Mouse (Mus musculus) E14TG2a.4 (cell line): ENCODE measurements at regions not wholly inside any gene's neighbourhood (a gene's known extent, or its start where the extent isn't known, plus 50 kb on each side); places are given as distances from the start of the nearest gene placed in this dataset.

Source experiments
- H3K27me3 ChIP-seq: 2 replicates; pipeline ENCODE4 v1.6.1; 2014; ENCODE audit warnings: low read length, control low read depth; ENCODE audit not compliant: insufficient read depth
- H3K36me3 ChIP-seq: 2 replicates; pipeline ENCODE4 v1.6.1; 2014; ENCODE audit warnings: low read length, control low read depth; ENCODE audit not compliant: insufficient read depth
- H3K4me1 ChIP-seq: replicated peaks from 2 replicates; pipeline ENCODE4 v1.6.1; 2014; ENCODE audit warnings: low read depth, low read length, control low read depth
- H3K4me3 ChIP-seq: replicated peaks from 2 replicates; pipeline ENCODE4 v1.5.1; 2014; ENCODE audit warnings: mild to moderate bottlenecking, low read length
- H3K9me3 ChIP-seq: 2 replicates; pipeline ENCODE4 v1.6.1; 2014; ENCODE audit warnings: low read length, control low read depth
- CTCF ChIP-seq: conservative IDR thresholded peaks from 2 replicates; pipeline ENCODE4 v1.5.1; 2014; ENCODE audit warnings: low read length
- NANOG ChIP-seq: IDR thresholded peaks from 2 replicates; pipeline ENCODE4 v1.6.1; 2014; ENCODE audit warnings: borderline replicate concordance, low read length, mixed read lengths
- POU5F1 ChIP-seq: IDR thresholded peaks from 2 replicates; pipeline ENCODE4 v1.6.1; 2014; ENCODE audit warnings: low read length, borderline replicate concordance

DNA sequence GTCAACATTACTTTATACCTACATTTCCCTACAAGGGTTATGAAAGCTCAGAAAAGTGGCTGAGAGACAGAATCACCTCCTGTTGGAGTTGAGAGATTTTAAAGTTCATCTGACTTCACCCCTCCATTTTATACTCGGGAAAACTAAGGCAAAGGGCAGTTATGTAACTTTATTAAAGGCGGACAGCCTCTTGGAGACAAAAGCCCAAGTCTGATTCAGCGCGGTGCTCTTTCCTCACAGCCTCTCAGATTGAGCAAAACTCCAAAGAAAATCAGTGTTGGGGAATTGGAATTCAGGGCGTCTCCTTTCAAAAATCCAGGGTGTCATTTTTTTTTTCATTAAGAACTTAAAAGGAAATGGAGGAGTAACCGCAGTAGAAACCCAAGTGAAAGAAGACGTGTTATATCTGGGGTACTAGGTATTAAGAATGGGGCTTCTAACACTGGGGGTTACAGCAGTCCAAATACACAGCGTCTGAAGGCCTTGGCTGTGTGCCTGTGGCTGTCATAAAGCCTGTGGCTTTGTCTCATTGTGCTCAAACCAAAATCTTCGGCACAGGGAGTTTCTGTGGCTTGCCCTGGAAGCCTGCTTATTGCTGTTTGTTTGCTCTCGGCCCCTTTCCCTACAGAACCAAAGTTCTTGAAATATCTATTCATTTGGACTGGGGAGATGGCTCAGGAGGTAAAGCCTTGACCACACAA is 137.7 kb upstream of the Mkln1 start:
- no peaks in the 10 kb centered on the region for H3K36me3 ChIP-seq
- peaks cover 16% of the 10 kb centered on the region for H3K27me3 ChIP-seq
- H3K4me1 ChIP-seq = no peaks in the 10 kb centered on the region
- no peak overlapping the region for H3K4me3 ChIP-seq
- H3K9me3 ChIP-seq = no peaks in the 10 kb centered on the region
- TF ChIP-seq CTCF (no peak), POU5F1 (no peak), NANOG (no peak)

DNA sequence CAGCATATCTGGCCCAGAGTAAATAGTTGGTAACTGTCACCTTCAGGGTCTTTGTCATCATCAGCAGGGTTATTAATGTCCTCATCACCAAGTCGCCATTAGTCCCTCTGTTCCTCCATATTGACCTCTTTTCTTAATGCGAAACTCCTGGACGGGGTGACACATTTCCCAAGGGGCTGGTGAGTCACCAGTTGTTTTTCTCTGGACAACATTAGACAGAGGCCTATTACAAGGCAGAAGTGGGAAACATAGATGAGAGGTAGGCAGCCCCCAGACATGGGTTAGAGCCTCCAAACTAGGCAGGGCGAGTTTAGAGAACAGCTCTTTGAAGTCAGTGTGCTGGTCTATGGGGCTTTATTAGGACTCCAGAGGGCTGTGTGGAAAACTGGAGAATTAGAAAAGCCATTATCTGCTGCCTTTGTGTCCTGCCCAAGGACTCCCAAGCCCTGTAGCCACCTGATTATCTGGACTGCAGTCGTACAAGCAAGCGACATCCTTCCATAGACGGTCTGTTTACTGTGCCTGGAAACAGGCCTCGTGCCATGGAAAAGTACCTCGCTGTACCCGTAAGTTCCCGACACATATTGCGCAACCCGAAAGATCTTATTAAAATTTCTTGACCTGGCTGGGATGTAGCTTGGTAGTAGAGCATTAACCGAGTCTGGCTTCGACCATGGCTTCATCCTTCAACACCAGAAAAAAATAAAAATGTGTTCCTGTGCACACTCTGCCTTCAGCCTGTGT is 136.6 kb upstream of the Mkln1 start:
- peaks cover 9% of the 10 kb centered on the region for H3K4me1 ChIP-seq
- no peak overlapping the region for H3K4me3 ChIP-seq
- H3K9me3 ChIP-seq = no peaks in the 10 kb centered on the region
- H3K27me3 ChIP-seq = peaks cover 16% of the 10 kb centered on the region
- H3K36me3 ChIP-seq = no peaks in the 10 kb centered on the region
- no peak for TF ChIP-seq CTCF
- no peak for TF ChIP-seq POU5F1
- TF ChIP-seq NANOG = no peak

DNA sequence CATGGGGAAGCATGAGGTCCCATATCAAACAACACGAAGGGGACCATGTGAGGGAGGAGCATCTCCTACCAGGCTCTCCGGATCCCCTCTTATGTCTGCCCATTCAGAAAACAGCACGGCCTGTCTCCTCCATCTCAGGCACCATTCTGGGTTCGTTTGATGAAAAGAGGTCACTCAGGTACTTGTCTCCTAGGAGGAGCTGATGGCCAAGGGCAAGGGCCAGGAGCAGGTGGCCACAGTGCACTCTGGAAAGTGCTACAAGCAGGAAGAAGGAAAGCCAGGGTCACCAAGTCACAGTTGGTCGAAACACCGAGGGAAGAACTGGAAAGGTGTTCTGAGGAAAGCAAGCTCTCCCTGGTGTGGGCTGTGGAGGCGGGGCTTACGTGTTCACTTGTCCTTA is 135.9 kb upstream of the Mkln1 start:
- Histone ChIP-seq H3K9me3 (no peaks in the 10 kb centered on the region), H3K27me3 (peaks cover 16% of the 10 kb centered on the region), H3K4me3 (no peak overlapping the region), H3K4me1 (peaks cover 16% of the 10 kb centered on the region), H3K36me3 (no peaks in the 10 kb centered on the region)
- TF ChIP-seq NANOG (no peak), CTCF (no peak), POU5F1 (no peak)

DNA sequence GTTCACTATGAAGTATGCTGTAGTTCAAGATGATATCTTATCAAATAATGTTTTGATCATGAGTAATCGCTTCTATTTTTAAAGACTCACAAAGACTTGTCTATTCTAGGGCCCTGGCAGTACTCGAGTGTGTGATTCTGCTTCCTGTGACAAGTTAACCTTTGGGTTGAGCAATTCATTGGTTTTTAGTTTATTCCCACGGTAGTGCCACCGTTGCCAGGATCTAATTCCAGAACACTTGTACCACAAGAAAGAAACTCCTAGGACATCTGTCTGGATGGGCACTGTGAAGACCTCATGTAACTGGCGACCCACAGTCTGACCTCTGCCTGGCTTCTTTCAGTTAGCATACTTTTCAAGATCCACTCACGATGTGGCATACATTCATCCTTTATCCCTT is 134.7 kb upstream of the Mkln1 start:
- H3K9me3 ChIP-seq = no peaks in the 10 kb centered on the region
- TF ChIP-seq POU5F1 = no peak
- TF ChIP-seq NANOG = no peak
- TF ChIP-seq CTCF = no peak
- peaks cover 19% of the 10 kb centered on the region for H3K27me3 ChIP-seq
- peaks cover 26% of the 10 kb centered on the region for H3K4me1 ChIP-seq
- no peak overlapping the region for H3K4me3 ChIP-seq
- H3K36me3 ChIP-seq = no peaks in the 10 kb centered on the region

DNA sequence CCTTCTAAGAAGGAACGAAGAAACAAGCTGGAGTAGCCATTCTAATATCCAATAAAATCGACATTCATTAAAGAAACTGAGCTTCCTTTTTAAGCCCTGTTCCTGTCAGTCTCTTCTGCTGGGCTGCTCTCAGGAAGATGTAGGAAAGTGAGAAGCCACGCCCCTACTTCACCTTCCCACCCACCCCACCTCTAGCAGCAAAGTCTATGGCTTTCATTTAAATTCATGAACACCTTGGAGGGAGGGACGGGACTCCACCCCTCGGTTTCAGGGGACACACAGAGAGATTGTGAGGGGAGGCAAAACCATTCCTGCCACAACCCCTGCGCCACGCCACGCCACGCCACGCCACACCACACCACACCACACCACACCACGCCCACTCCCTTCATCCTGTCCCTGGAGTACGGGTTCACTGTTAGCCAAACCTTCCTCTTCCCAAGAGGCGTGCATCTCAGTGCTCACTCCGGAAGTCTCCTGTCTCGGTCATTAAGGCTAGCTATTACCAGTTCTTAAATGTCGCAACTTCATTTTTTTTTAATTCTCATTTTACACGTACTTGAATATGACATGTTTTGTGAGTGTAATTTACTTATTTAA is 132.0 kb upstream of the Mkln1 start:
- peak overlapping the region; percentile 29; the same call in 1 of the 2 replicates for H3K4me3 ChIP-seq
- TF ChIP-seq CTCF (no peak), NANOG (no peak), POU5F1 (no peak)
- no peaks in the 10 kb centered on the region for H3K9me3 ChIP-seq
- peaks cover 26% of the 10 kb centered on the region for H3K4me1 ChIP-seq
- peaks cover 18% of the 10 kb centered on the region; the same call in 1 of the 2 replicates for H3K27me3 ChIP-seq
- H3K36me3 ChIP-seq = no peaks in the 10 kb centered on the region

DNA sequence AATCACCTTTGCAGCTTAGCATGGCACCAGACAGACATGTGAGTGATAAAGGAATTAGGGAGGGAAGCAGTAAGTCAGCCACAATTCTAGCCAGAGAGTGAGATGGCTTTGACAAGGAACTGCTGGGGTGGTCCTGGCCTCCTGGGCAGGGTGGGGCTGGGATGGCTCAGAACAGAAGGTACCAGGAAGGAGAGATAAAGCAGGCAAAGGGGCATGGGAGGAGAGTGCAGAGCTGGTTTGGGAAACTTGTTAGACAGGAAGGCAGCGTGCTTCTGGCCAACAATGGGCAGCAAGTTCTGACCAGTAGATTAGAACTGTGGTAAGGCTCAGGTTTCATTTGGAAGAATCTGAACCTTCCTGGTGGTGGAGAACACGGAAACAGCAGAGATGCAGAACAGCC is 130.5 kb upstream of the Mkln1 start:
- Histone ChIP-seq H3K27me3 (peaks cover 13% of the 10 kb centered on the region), H3K4me1 (peaks cover 26% of the 10 kb centered on the region), H3K9me3 (no peaks in the 10 kb centered on the region), H3K4me3 (no peak overlapping the region), H3K36me3 (no peaks in the 10 kb centered on the region)
- no peak for TF ChIP-seq POU5F1
- TF ChIP-seq NANOG = no peak
- no peak for TF ChIP-seq CTCF

DNA sequence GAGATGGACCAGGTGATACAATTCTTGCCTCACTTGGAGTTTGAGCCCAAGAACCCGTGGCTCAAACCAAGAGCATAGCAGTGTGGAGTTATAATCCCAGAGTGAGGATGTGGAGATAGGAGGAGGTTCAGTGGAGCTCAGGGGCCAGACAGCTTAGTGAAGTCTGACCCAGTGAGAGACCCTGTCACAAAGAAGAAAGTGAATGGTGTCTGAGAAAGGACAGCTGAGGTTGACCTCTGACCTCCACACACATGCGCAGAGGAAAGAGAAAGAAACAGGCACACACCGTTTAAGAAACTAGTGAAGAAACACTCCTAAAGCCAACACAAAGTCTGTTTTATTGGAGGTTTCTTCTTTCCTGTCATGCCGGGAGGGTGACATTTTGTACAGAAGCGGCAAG is 124.7 kb upstream of the Mkln1 start:
- TF ChIP-seq POU5F1 (no peak), CTCF (no peak), NANOG (no peak)
- H3K9me3 ChIP-seq = no peaks in the 10 kb centered on the region
- H3K27me3 ChIP-seq = peaks cover 7% of the 10 kb centered on the region
- no peak overlapping the region for H3K4me3 ChIP-seq
- H3K4me1 ChIP-seq = 0 out of 2 replicates have a peak, but pooled peaks cover 4% of the 10 kb centered on the region
- H3K36me3 ChIP-seq = no peaks in the 10 kb centered on the region

DNA sequence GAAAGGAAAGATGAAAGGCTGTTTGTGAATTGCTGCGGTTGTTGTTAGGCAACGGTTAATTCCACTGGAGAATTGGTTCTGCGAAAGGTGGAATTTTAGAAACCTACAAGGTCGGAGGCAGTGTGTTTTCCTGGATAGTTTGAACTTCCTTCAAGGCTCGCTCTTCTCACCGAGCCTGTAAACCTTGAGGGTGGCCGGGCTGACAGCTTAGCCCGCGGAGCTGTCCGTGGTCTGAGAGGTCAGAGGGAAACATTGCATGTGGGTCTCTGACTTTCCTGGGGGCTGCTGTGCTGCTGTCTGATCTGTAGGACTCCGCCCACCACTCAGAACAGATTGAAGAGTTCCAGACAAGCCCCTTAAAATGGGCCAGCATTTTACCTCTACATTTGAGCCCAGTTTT is 124.3 kb upstream of the Mkln1 start:
- Histone ChIP-seq H3K36me3 (no peaks in the 10 kb centered on the region), H3K4me1 (0 out of 2 replicates have a peak, but pooled peaks cover 4% of the 10 kb centered on the region), H3K4me3 (no peak overlapping the region), H3K9me3 (no peaks in the 10 kb centered on the region), H3K27me3 (peaks cover 5% of the 10 kb centered on the region)
- no peak for TF ChIP-seq POU5F1
- TF ChIP-seq NANOG = no peak
- no peak for TF ChIP-seq CTCF
